Mouse (Mus musculus) lung, postnatal 25 days (tissue): ENCODE measurements at regions not wholly inside any gene's neighbourhood (a gene's known extent, or its start where the extent isn't known, plus 50 kb on each side); places are given as distances from the start of the nearest gene placed in this dataset.

Experiments
- DNase-seq: peaks from one replicate; pipeline ENCODE4 v3.0.0; 2022; ENCODE audit warnings: low spot score

- no peak for DNase-seq
Measured at GRCm38 (mm10) chrX:51294797-51295506, 88.6 kb upstream of the Mbnl3 start.

GRCm38 (mm10) chrX:51292310-51292709 is 86.0 kb upstream of the Mbnl3 start:
- peak; percentile 18 for DNase-seq

- no peak for DNase-seq
Measured at GRCm38 (mm10) chrX:51278270-51278669, 71.9 kb upstream of the Mbnl3 start.

GRCm38 (mm10) chrX:51264746-51265145 is 58.4 kb upstream of the Mbnl3 start:
- no peak for DNase-seq
